Mouse (Mus musculus): Measurements from ENCODE around the gene Spata25. TPM values are rescaled to one million over a fixed set of nuclear protein-coding genes. Genes with fewer than 3 reads are reported as not detected.
"Not testable (repeated sequence)": the region's sequence is repeated elsewhere in the genome, so short reads cannot be mapped to it uniquely, and the experiment has no call there.

Spata25 gene
- not detected in 2 replicates for total RNA-seq (2014; rRNA removed; ENCODE audit: low replicate concordance)
- not detected in 2 replicates for polyA plus RNA-seq (2015; fragmentation: Nextera tagmentation; extraction: Ambion mirVana)

DNA sequence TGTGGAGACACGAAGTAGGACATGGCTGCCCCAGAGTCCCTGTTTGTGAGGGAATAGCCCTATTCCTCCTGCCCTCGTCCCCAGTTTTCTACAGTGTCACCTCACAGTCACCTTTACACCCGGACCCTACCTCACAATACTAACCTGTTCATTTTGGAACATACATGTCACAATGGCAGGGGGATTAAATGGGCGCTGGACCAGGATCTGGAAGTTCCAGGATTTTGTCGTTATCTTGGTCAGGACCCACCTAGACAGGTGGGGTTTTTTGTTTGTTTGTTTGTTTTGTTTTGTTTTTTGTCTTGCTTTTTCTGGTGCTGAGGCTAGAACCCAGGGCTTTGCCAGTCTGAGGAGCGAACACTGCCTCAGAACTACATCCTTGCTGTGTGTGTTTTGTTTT lies at the start of gene Spata25:
TSS of gene Spata25 (minus strand) at position 101 of the 400 bp plus-strand sequence.
- no peak for TF ChIP-seq EP300 (IDR thresholded peaks at IDR 0.05; ENCODE audit: low read depth)
- TF ChIP-seq CTCF (IDR thresholded peaks at IDR 0.05; ENCODE audit: low read depth): no peak
- ATAC-seq (ENCODE audit: insufficient read depth, low read depth) (no peak), DNase-seq (ENCODE audit: low spot score) (no peak)
- Histone ChIP-seq H3K4me1 (ENCODE audit: control insufficient read depth, insufficient read depth) (no peaks in the 10 kb centered on the region), H3K4me3 (ENCODE audit: low read depth, low read length) (no peak within 1 kb of the TSS), H3K9ac (replicated peaks; ENCODE audit: low read depth, low read length) (no peak within 1 kb of the TSS), H3K4me2 (ENCODE audit: low read depth, low read length) (no peak within 1 kb of the TSS), H3K9me3 (replicated peaks; ENCODE audit: control insufficient read depth, low read length) (no peaks in the 10 kb centered on the region), H3K36me3 (replicated peaks; ENCODE audit: control insufficient read depth, insufficient read depth, low read length) (peaks cover 42% of the 10 kb centered on the region), H3K27ac (ENCODE audit: low read depth) (no peak within 1 kb of the TSS), H3K27me3 (ENCODE audit: control insufficient read depth, insufficient read depth, low read length) (no peaks in the 10 kb centered on the region)
- WGBS: 87% methylated on average over 6 of the region's 6 CpGs

DNA sequence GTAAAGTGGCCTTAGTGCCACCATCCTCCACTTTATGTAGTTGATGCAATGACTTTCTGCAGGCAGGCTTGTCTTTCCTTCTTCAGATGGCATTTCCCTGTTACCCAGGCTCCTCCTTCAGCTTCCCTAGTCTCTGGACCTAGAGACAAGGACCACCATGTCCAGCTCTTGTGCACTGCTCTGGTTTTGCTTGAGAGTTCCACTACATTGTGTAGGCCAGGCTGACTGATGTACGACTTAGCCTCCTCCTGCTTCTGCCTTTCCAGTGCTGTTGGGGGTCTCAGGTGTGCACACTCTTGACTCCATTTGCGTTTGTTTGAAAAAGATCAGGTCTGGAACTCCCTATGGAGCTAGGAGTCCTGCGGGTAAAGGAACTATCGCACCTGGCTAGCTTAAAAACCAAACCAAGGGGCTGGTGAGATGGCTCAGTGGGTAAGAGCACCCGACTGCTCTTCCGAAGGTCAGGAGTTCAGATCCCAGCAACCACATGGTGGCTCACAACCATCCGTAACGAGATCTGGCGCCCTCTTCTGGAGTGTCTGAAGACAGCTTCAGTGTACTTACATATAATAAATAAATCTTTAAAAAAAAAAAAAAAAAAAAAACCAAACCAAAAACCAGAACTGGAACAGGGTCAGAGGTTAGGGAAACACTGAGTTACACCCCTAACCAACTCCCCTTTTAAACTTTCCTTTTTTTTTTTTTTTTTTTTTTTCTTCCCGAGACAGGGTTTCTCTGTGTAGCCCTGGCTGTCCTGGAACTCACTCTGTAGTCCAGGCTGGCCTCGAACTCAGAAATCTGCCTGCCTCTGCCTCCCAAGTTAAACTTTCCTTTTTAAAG lies 49.3 kb upstream of the Spata25 start:
- not testable (repeated sequence) for H3K9ac ChIP-seq (replicated peaks; ENCODE audit: low read depth, low read length)

DNA sequence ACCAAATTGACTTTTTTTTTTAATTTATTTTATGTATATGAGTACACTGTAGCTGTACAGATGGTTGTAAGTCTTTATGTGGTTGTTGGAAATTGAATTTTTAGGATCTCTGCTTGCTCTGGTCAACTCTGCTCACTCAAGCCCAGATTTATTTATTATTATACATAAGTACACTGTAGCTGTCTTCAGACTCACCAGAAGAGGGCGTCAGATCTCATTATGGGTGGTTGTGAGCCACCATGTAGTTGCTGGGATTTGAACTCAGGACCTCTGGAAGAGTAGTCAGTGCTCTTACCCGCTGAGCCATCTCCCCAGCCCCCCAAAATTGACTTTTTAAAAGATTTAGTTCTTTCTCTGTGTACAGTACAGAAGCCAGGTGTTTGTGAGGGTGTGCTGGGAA lies 47.3 kb upstream of the Spata25 start:
- Histone ChIP-seq H3K27ac (ENCODE audit: low read depth) (peak overlapping the region; percentile 91; the same call in 1 of the 2 replicates), H3K4me1 (ENCODE audit: control insufficient read depth, insufficient read depth) (peaks cover 32% of the 10 kb centered on the region)
- not testable (repeated sequence) for H3K36me3 ChIP-seq (replicated peaks; ENCODE audit: control insufficient read depth, insufficient read depth, low read length); ATAC-seq (ENCODE audit: insufficient read depth, low read depth); DNase-seq (ENCODE audit: low spot score); H3K4me2 ChIP-seq (ENCODE audit: low read depth, low read length); H3K9me3 ChIP-seq (replicated peaks; ENCODE audit: control insufficient read depth, low read length); H3K27me3 ChIP-seq (ENCODE audit: control insufficient read depth, insufficient read depth, low read length); H3K4me3 ChIP-seq (ENCODE audit: low read depth, low read length); H3K9ac ChIP-seq (replicated peaks; ENCODE audit: low read depth, low read length)
- WGBS: 66% methylated on average over 2 of the region's 2 CpGs

More for the DNA sequence above, 49.3 kb upstream of the Spata25 start:
- WGBS: 72% methylated on average over 11 of the region's 11 CpGs
- not testable (repeated sequence) for H3K36me3 ChIP-seq (replicated peaks; ENCODE audit: control insufficient read depth, insufficient read depth, low read length); H3K27me3 ChIP-seq (ENCODE audit: control insufficient read depth, insufficient read depth, low read length); DNase-seq (ENCODE audit: low spot score); H3K9me3 ChIP-seq (replicated peaks; ENCODE audit: control insufficient read depth, low read length); ATAC-seq (ENCODE audit: insufficient read depth, low read depth)
- Histone ChIP-seq H3K4me1 (ENCODE audit: control insufficient read depth, insufficient read depth) (peaks cover 35% of the 10 kb centered on the region), H3K4me2 (ENCODE audit: low read depth, low read length) (peak overlapping the region; percentile 94), H3K4me3 (ENCODE audit: low read depth, low read length) (peak overlapping the region; percentile 92; the same call in 1 of the 2 replicates), H3K27ac (ENCODE audit: low read depth) (peak overlapping the region; percentile 100)

DNA sequence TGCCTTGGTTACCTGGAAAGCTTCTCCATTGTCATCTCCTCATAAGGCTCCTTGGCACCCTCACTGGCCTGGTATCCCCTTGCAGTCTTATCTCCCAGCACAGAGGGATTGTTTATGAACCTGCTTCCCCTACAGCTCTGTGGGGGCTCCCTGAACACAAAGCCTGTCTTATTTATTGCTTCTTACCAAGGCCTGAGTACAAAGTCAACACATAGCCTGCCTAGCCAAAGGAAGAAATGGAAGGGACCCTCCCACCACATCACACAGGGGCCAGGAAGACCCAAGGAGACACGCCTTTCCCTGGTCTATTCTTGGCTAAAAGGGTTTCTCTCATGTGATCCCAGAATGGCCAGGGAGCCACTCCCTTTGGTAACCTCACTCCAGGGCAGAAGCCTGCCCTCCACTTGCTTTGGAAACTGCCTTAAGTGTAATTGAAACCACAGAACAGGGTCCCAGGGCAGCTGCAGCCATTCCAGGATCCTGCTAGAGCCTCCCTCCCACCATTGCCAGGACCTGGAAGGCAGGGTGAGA lies 46.0 kb upstream of the Spata25 start:
- peaks cover 5% of the 10 kb centered on the region; the same call in 1 of the 2 replicates for H3K36me3 ChIP-seq (replicated peaks; ENCODE audit: control insufficient read depth, insufficient read depth, low read length)
- TF ChIP-seq EP300 (IDR thresholded peaks at IDR 0.05; ENCODE audit: low read depth): peak; percentile 90
- no peak for TF ChIP-seq CTCF (IDR thresholded peaks at IDR 0.05; ENCODE audit: low read depth)
- no peaks in the 10 kb centered on the region for H3K9me3 ChIP-seq (replicated peaks; ENCODE audit: control insufficient read depth, low read length)
- no peak overlapping the region for H3K4me3 ChIP-seq (ENCODE audit: low read depth, low read length)
- DNase-seq (ENCODE audit: low spot score): peak; percentile 59
- H3K27ac ChIP-seq (ENCODE audit: low read depth): peak overlapping the region; percentile 91
- no peaks in the 10 kb centered on the region for H3K27me3 ChIP-seq (ENCODE audit: control insufficient read depth, insufficient read depth, low read length)
- 0 out of 2 replicates have a peak overlapping the region, but pooled peaks have one; percentile 18 for H3K9ac ChIP-seq (replicated peaks; ENCODE audit: low read depth, low read length)
- ATAC-seq (ENCODE audit: insufficient read depth, low read depth): peak; percentile 44
- H3K4me1 ChIP-seq (ENCODE audit: control insufficient read depth, insufficient read depth): peaks cover 26% of the 10 kb centered on the region
- WGBS: 8% methylated on average over 1 of the region's 1 CpGs
- peak overlapping the region; percentile 22; the same call in 1 of the 2 replicates for H3K4me2 ChIP-seq (ENCODE audit: low read depth, low read length)

- ATAC-seq (ENCODE audit: insufficient read depth, low read depth) (no peak), DNase-seq (ENCODE audit: low spot score) (no peak)
- Histone ChIP-seq H3K36me3 (replicated peaks; ENCODE audit: control insufficient read depth, insufficient read depth, low read length) (peaks cover 5% of the 10 kb centered on the region; the same call in 1 of the 2 replicates), H3K9me3 (replicated peaks; ENCODE audit: control insufficient read depth, low read length) (no peaks in the 10 kb centered on the region), H3K27me3 (ENCODE audit: control insufficient read depth, insufficient read depth, low read length) (no peaks in the 10 kb centered on the region), H3K4me3 (ENCODE audit: low read depth, low read length) (no peak overlapping the region), H3K4me2 (ENCODE audit: low read depth, low read length) (no peak overlapping the region; the same call in 1 of the 2 replicates), H3K27ac (ENCODE audit: low read depth) (peak overlapping the region; percentile 91), H3K9ac (replicated peaks; ENCODE audit: low read depth, low read length) (no peak overlapping the region), H3K4me1 (ENCODE audit: control insufficient read depth, insufficient read depth) (peaks cover 22% of the 10 kb centered on the region)
- TF ChIP-seq EP300 (IDR thresholded peaks at IDR 0.05; ENCODE audit: low read depth) (no peak), CTCF (IDR thresholded peaks at IDR 0.05; ENCODE audit: low read depth) (no peak)
- WGBS: 53% methylated on average over 3 of the region's 3 CpGs
Measured at GRCm38 (mm10) chr2:164873621-164874020, 45.3 kb upstream of the Spata25 start.

All from heart, postnatal 0 days (tissue).